Mouse (Mus musculus): ENCODE measurements at regions not wholly inside any gene's neighbourhood (a gene's known extent, or its start where the extent isn't known, plus 50 kb on each side); places are given as distances from the start of the nearest gene placed in this dataset.
"Not testable (repeated sequence)": the region's sequence is repeated elsewhere in the genome, so short reads cannot be mapped to it uniquely, and the experiment has no call there.

GRCm38 (mm10) chr12:22156467-22157037 lies 739.1 kb upstream of the Ywhaq start:
- peak; percentile 3 for DNase-seq (ENCODE audit: low spot score)

GRCm38 (mm10) chr12:22155341-22155740 lies 737.9 kb upstream of the Ywhaq start:
- not testable (repeated sequence) for DNase-seq (ENCODE audit: low spot score)

Data from layer of hippocampus, adult 11-12 months (tissue).